Mouse (Mus musculus) brain, embryonic 18.5 days (tissue): ENCODE measurements around the gene Plce1.
"Not testable (repeated sequence)": the region's sequence is repeated elsewhere in the genome, so short reads cannot be mapped to it uniquely, and the experiment has no call there.

Source experiments
- DNase-seq: peaks from one replicate; pipeline ENCODE4 v3.0.0-alpha.2; 2012; ENCODE audit warnings: low read depth, low spot score

The Plce1 gene

GRCm38 (mm10) chr19:38488103-38488912, 7.4 kb downstream of the Plce1 start:
- DNase-seq: no peak

GRCm38 (mm10) chr19:38498233-38498632, 17.3 kb downstream of the Plce1 start:
- no peak for DNase-seq

GRCm38 (mm10) chr19:38504597-38504996, 23.7 kb downstream of the Plce1 start:
- DNase-seq: no peak

- no peak for DNase-seq
Measured at GRCm38 (mm10) chr19:38506131-38506530, 25.2 kb downstream of the Plce1 start.

GRCm38 (mm10) chr19:38507251-38507965, 26.5 kb downstream of the Plce1 start:
- DNase-seq: no peak

GRCm38 (mm10) chr19:38507966-38508625, 27.2 kb downstream of the Plce1 start:
- DNase-seq: no peak

GRCm38 (mm10) chr19:38514417-38515184, 33.7 kb downstream of the Plce1 start:
- DNase-seq: no peak

GRCm38 (mm10) chr19:38526855-38527254, 45.9 kb downstream of the Plce1 start:
- DNase-seq: no peak

GRCm38 (mm10) chr19:38527475-38527874, 46.6 kb downstream of the Plce1 start:
- DNase-seq: no peak

- DNase-seq: no peak
Measured at GRCm38 (mm10) chr19:38533230-38533629, 52.3 kb downstream of the Plce1 start.

- no peak for DNase-seq
Measured at GRCm38 (mm10) chr19:38539338-38539737, 58.4 kb downstream of the Plce1 start.

GRCm38 (mm10) chr19:38540549-38540948, 59.6 kb downstream of the Plce1 start:
- no peak for DNase-seq

- no peak for DNase-seq
Measured at GRCm38 (mm10) chr19:38549487-38550058, 68.7 kb downstream of the Plce1 start.

GRCm38 (mm10) chr19:38553551-38553950, 72.6 kb downstream of the Plce1 start:
- DNase-seq: no peak

GRCm38 (mm10) chr19:38555399-38555798, 74.5 kb downstream of the Plce1 start:
- no peak for DNase-seq

- no peak for DNase-seq
Measured at GRCm38 (mm10) chr19:38558816-38559215, 77.9 kb downstream of the Plce1 start.

GRCm38 (mm10) chr19:38561887-38562286, 81.0 kb downstream of the Plce1 start:
- DNase-seq: not testable (repeated sequence)

GRCm38 (mm10) chr19:38566156-38566555, 85.2 kb downstream of the Plce1 start:
- DNase-seq: no peak

GRCm38 (mm10) chr19:38566752-38567151, 85.8 kb downstream of the Plce1 start:
- peak; percentile 32 for DNase-seq

GRCm38 (mm10) chr19:38567331-38567730, 86.4 kb downstream of the Plce1 start:
- no peak for DNase-seq

- no peak for DNase-seq
Measured at GRCm38 (mm10) chr19:38578554-38579146, 97.7 kb downstream of the Plce1 start.
